Mouse (Mus musculus): ENCODE data around the gene Tmem50a. TPM values are rescaled to one million over a fixed set of nuclear protein-coding genes. Genes with fewer than 3 reads are reported as not detected.
A peak's percentile ranks its signal among the peaks of the same experiment; 100 is the strongest.

Tmem50a gene
- polyA plus RNA-seq, 1 experiment from 2014 or later: 83.1 TPM

- no peak overlapping the region for H3K4me3 ChIP-seq (replicated peaks)
- peaks cover 6% of the 10 kb centered on the region for H3K4me1 ChIP-seq (replicated peaks)
- peaks cover 98% of the 10 kb centered on the region for H3K36me3 ChIP-seq
- no peaks in the 10 kb centered on the region for H3K9me3 ChIP-seq (replicated peaks)
- 77% methylated on average over 7 of the region's 7 CpGs for WGBS (ENCODE audit: insufficient replicate concordance)
- no peaks in the 10 kb centered on the region for H3K27me3 ChIP-seq
- no peak overlapping the region for H3K27ac ChIP-seq
- H3K9ac ChIP-seq: no peak overlapping the region
- no peak for ATAC-seq (ENCODE audit: low read depth)
- no peak overlapping the region for H3K4me2 ChIP-seq
- no peak for DNase-seq
Measured at GRCm38 (mm10) chr4:134903046-134903445, 11.8 kb downstream of the Tmem50a start.

- Histone ChIP-seq H3K9ac (no peak overlapping the region), H3K36me3 (peaks cover 99% of the 10 kb centered on the region), H3K4me1 (replicated peaks) (no peaks in the 10 kb centered on the region), H3K4me3 (replicated peaks) (no peak overlapping the region), H3K9me3 (replicated peaks) (no peaks in the 10 kb centered on the region), H3K4me2 (no peak overlapping the region), H3K27ac (no peak overlapping the region), H3K27me3 (no peaks in the 10 kb centered on the region)
- WGBS (ENCODE audit: insufficient replicate concordance): 87% methylated on average over 8 of the region's 8 CpGs
- no peak for DNase-seq
- no peak for ATAC-seq (ENCODE audit: low read depth)
Measured at GRCm38 (mm10) chr4:134901126-134901525, 13.7 kb downstream of the Tmem50a start.

GRCm38 (mm10) chr4:134897256-134897655 is 17.6 kb downstream of the Tmem50a start:
- no peak overlapping the region for H3K4me3 ChIP-seq (replicated peaks)
- H3K9ac ChIP-seq: no peak overlapping the region
- 92% methylated on average over 6 of the region's 6 CpGs for WGBS (ENCODE audit: insufficient replicate concordance)
- no peaks in the 10 kb centered on the region for H3K27me3 ChIP-seq
- ATAC-seq (ENCODE audit: low read depth) (peak; percentile 30; the same call in 1 of the 2 replicates), DNase-seq (no peak)
- no peak overlapping the region for H3K4me2 ChIP-seq
- H3K4me1 ChIP-seq (replicated peaks): no peaks in the 10 kb centered on the region
- no peaks in the 10 kb centered on the region for H3K9me3 ChIP-seq (replicated peaks)
- H3K27ac ChIP-seq: no peak overlapping the region
- H3K36me3 ChIP-seq: peaks cover 100% of the 10 kb centered on the region

GRCm38 (mm10) chr4:134892096-134892495 is 22.7 kb downstream of the Tmem50a start:
- no peak overlapping the region for H3K27ac ChIP-seq
- no peaks in the 10 kb centered on the region for H3K27me3 ChIP-seq
- H3K4me1 ChIP-seq (replicated peaks): no peaks in the 10 kb centered on the region
- 78% methylated on average over 6 of the region's 6 CpGs for WGBS (ENCODE audit: insufficient replicate concordance)
- DNase-seq (no peak), ATAC-seq (ENCODE audit: low read depth) (no peak)
- H3K4me3 ChIP-seq (replicated peaks): no peak overlapping the region
- no peak overlapping the region for H3K9ac ChIP-seq
- no peaks in the 10 kb centered on the region for H3K9me3 ChIP-seq (replicated peaks)
- H3K36me3 ChIP-seq: peaks cover 100% of the 10 kb centered on the region
- no peak overlapping the region for H3K4me2 ChIP-seq

GRCm38 (mm10) chr4:134884364-134884763 is 30.5 kb downstream of the Tmem50a start:
- no peaks in the 10 kb centered on the region for H3K9me3 ChIP-seq (replicated peaks)
- 90% methylated on average over 4 of the region's 4 CpGs for WGBS (ENCODE audit: insufficient replicate concordance)
- DNase-seq (no peak), ATAC-seq (ENCODE audit: low read depth) (no peak)
- no peak overlapping the region for H3K9ac ChIP-seq
- no peak overlapping the region for H3K27ac ChIP-seq
- H3K4me3 ChIP-seq (replicated peaks): no peak overlapping the region
- no peak overlapping the region for H3K4me2 ChIP-seq
- H3K36me3 ChIP-seq: peaks cover 97% of the 10 kb centered on the region
- no peaks in the 10 kb centered on the region for H3K27me3 ChIP-seq
- peaks cover 14% of the 10 kb centered on the region for H3K4me1 ChIP-seq (replicated peaks)

- H3K27me3 ChIP-seq: no peaks in the 10 kb centered on the region
- 82% methylated on average over 10 of the region's 10 CpGs for WGBS (ENCODE audit: insufficient replicate concordance)
- no peak overlapping the region for H3K4me2 ChIP-seq
- ATAC-seq (ENCODE audit: low read depth) (no peak), DNase-seq (no peak)
- peaks cover 19% of the 10 kb centered on the region for H3K4me1 ChIP-seq (replicated peaks)
- no peak overlapping the region for H3K4me3 ChIP-seq (replicated peaks)
- H3K27ac ChIP-seq: no peak overlapping the region
- H3K9ac ChIP-seq: no peak overlapping the region
- H3K9me3 ChIP-seq (replicated peaks): no peaks in the 10 kb centered on the region
- peaks cover 97% of the 10 kb centered on the region for H3K36me3 ChIP-seq
Measured at GRCm38 (mm10) chr4:134883808-134884207, 31.0 kb downstream of the Tmem50a start.

- Histone ChIP-seq H3K27ac (no peak overlapping the region), H3K4me1 (replicated peaks) (peaks cover 25% of the 10 kb centered on the region), H3K9ac (no peak overlapping the region), H3K4me2 (no peak overlapping the region), H3K4me3 (replicated peaks) (no peak overlapping the region), H3K27me3 (no peaks in the 10 kb centered on the region), H3K36me3 (peaks cover 97% of the 10 kb centered on the region), H3K9me3 (replicated peaks) (no peaks in the 10 kb centered on the region)
- no peak for DNase-seq
- WGBS (ENCODE audit: insufficient replicate concordance): 28% methylated on average over 7 of the region's 7 CpGs
- ATAC-seq (ENCODE audit: low read depth): peak; percentile 37; the same call in 1 of the 2 replicates
Measured at GRCm38 (mm10) chr4:134883266-134883665, 31.6 kb downstream of the Tmem50a start.

GRCm38 (mm10) chr4:134880041-134880440 is 34.8 kb downstream of the Tmem50a start:
- H3K4me3 ChIP-seq (replicated peaks): peak overlapping the region; percentile 27; the same call in 1 of the 2 replicates
- ATAC-seq (ENCODE audit: low read depth): no peak
- DNase-seq: no peak
- H3K36me3 ChIP-seq: peaks cover 97% of the 10 kb centered on the region
- H3K9ac ChIP-seq: no peak overlapping the region
- H3K4me2 ChIP-seq: peak overlapping the region; percentile 53
- H3K27me3 ChIP-seq: no peaks in the 10 kb centered on the region
- H3K4me1 ChIP-seq (replicated peaks): peaks cover 36% of the 10 kb centered on the region
- H3K9me3 ChIP-seq (replicated peaks): no peaks in the 10 kb centered on the region
- 42% methylated on average over 6 of the region's 6 CpGs for WGBS (ENCODE audit: insufficient replicate concordance)
- 0 out of 2 replicates have a peak overlapping the region, but pooled peaks have one; percentile 47 for H3K27ac ChIP-seq

GRCm38 (mm10) chr4:134879410-134879981 is 35.3 kb downstream of the Tmem50a start:
- H3K4me3 ChIP-seq (replicated peaks): peak overlapping the region; percentile 27
- H3K36me3 ChIP-seq: peaks cover 97% of the 10 kb centered on the region
- peak overlapping the region; percentile 47 for H3K27ac ChIP-seq
- H3K4me2 ChIP-seq: peak overlapping the region; percentile 53
- no peak overlapping the region for H3K9ac ChIP-seq
- ATAC-seq (ENCODE audit: low read depth): peak; percentile 28; the same call in 1 of the 2 replicates
- 11% methylated on average over 17 of the region's 17 CpGs for WGBS (ENCODE audit: insufficient replicate concordance)
- H3K27me3 ChIP-seq: no peaks in the 10 kb centered on the region
- peaks cover 37% of the 10 kb centered on the region for H3K4me1 ChIP-seq (replicated peaks)
- DNase-seq: peak; percentile 56
- no peaks in the 10 kb centered on the region for H3K9me3 ChIP-seq (replicated peaks)

- Histone ChIP-seq H3K4me3 (replicated peaks) (no peak overlapping the region), H3K4me2 (no peak overlapping the region), H3K4me1 (replicated peaks) (peaks cover 56% of the 10 kb centered on the region), H3K9me3 (replicated peaks) (no peaks in the 10 kb centered on the region), H3K9ac (no peak overlapping the region), H3K27ac (no peak overlapping the region; the same call in 1 of the 2 replicates), H3K27me3 (no peaks in the 10 kb centered on the region), H3K36me3 (peaks cover 93% of the 10 kb centered on the region)
- DNase-seq (no peak), ATAC-seq (ENCODE audit: low read depth) (no peak)
- WGBS (ENCODE audit: insufficient replicate concordance): 84% methylated on average over 9 of the region's 9 CpGs
Measured at GRCm38 (mm10) chr4:134876171-134876570, 38.7 kb downstream of the Tmem50a start.

GRCm38 (mm10) chr4:134871950-134872349 is 42.9 kb downstream of the Tmem50a start:
- ATAC-seq (ENCODE audit: low read depth) (no peak), DNase-seq (no peak)
- Histone ChIP-seq H3K9me3 (replicated peaks) (no peaks in the 10 kb centered on the region), H3K9ac (peak overlapping the region; percentile 47), H3K4me1 (replicated peaks) (peaks cover 71% of the 10 kb centered on the region), H3K27me3 (0 out of 2 replicates have a peak, but pooled peaks cover 4% of the 10 kb centered on the region), H3K27ac (peak overlapping the region; percentile 76), H3K4me3 (replicated peaks) (peak overlapping the region; percentile 27), H3K4me2 (peak overlapping the region; percentile 38), H3K36me3 (peaks cover 77% of the 10 kb centered on the region)
- WGBS (ENCODE audit: insufficient replicate concordance): 58% methylated on average over 2 of the region's 2 CpGs

- H3K27ac ChIP-seq: peak overlapping the region; percentile 76
- WGBS (ENCODE audit: insufficient replicate concordance): 34% methylated on average over 4 of the region's 4 CpGs
- H3K9ac ChIP-seq: peak overlapping the region; percentile 47
- H3K4me1 ChIP-seq (replicated peaks): peaks cover 74% of the 10 kb centered on the region
- ATAC-seq (ENCODE audit: low read depth) (no peak), DNase-seq (no peak)
- H3K27me3 ChIP-seq: 0 out of 2 replicates have a peak, but pooled peaks cover 4% of the 10 kb centered on the region
- H3K4me2 ChIP-seq: peak overlapping the region; percentile 38
- H3K36me3 ChIP-seq: peaks cover 77% of the 10 kb centered on the region
- H3K4me3 ChIP-seq (replicated peaks): peak overlapping the region; percentile 27
- no peaks in the 10 kb centered on the region for H3K9me3 ChIP-seq (replicated peaks)
Measured at GRCm38 (mm10) chr4:134871477-134871876, 43.3 kb downstream of the Tmem50a start.

All from liver, embryonic 13.5 days (tissue).